Mouse (Mus musculus) MEL (cell line): ENCODE results near the gene Nubp2. TPM values are rescaled to one million over a fixed set of nuclear protein-coding genes. Genes with fewer than 3 reads are reported as not detected.

Experiments used
- DNase-seq: peaks from one replicate; pipeline ENCODE4 v3.0.0; 2011; ENCODE audit warnings: low read depth, low spot score
- H3K27ac ChIP-seq: 2 replicates; pipeline ENCODE4 v1.5.1; 2012; ENCODE audit warnings: low read depth, mild to moderate bottlenecking, control low read depth, low read length, moderate library complexity; ENCODE audit not compliant: control insufficient read depth
- H3K27me3 ChIP-seq, 2 experiments: fragments of 150-350 bp in 1 of 2; sonication (generic) in 1 of 2; 2 replicates each; pipeline ENCODE4 v1.6.1; 2012; ENCODE audit warnings: low read length in 2 of 2, mild to moderate bottlenecking in 2 of 2, improper control_type of control experiment in 1 of 2, moderate library complexity in 1 of 2; ENCODE audit not compliant: insufficient read depth in 2 of 2, control insufficient read depth in 1 of 2
- H3K36me3 ChIP-seq, 2 experiments: 2 replicates each; pipeline ENCODE4 v1.6.1; 2012 to 2014; ENCODE audit warnings: low read length in 2 of 2, improper control_type of control experiment in 1 of 2, inconsistent platforms in 1 of 2, mild to moderate bottlenecking in 1 of 2; ENCODE audit not compliant: insufficient read depth in 2 of 2, control insufficient read depth in 1 of 2
- H3K4me1 ChIP-seq, 2 experiments: fragments of 150-350 bp in 1 of 2; sonication (generic) in 1 of 2; 2 replicates each; pipeline ENCODE4 v1.6.1; 2012; ENCODE audit warnings: low read length in 2 of 2, improper control_type of control experiment in 1 of 2, mild to moderate bottlenecking in 1 of 2; ENCODE audit not compliant: insufficient read depth in 2 of 2, control insufficient read depth in 1 of 2
- H3K4me3 ChIP-seq, 2 experiments: fragments of 150-350 bp in 1 of 2; sonication (generic) in 1 of 2; 2 replicates each; pipeline ENCODE4 v1.5.1; 2012; ENCODE audit warnings: low read depth in 2 of 2, low read length in 2 of 2, mild to moderate bottlenecking in 2 of 2, moderate library complexity in 2 of 2, control low read depth in 1 of 2, improper control_type of control experiment in 1 of 2; ENCODE audit not compliant: control insufficient read depth in 1 of 2, insufficient read depth in 1 of 2
- H3K79me2 ChIP-seq: 2 replicates; pipeline ENCODE4 v1.6.1; 2012; ENCODE audit warnings: mild to moderate bottlenecking, low read length, moderate library complexity; ENCODE audit not compliant: control insufficient read depth, poor library complexity, insufficient read depth
- H3K9ac ChIP-seq: 2 replicates; pipeline ENCODE4 v1.6.1; 2012; ENCODE audit warnings: low read depth, mild to moderate bottlenecking, control low read depth, low read length, moderate library complexity; ENCODE audit not compliant: control insufficient read depth, poor library complexity, severe bottlenecking
- H3K9me3 ChIP-seq: fragments of 150-350 bp; sonication (generic); replicated peaks from 2 replicates; pipeline ENCODE4 v1.6.1; 2012; ENCODE audit warnings: mild to moderate bottlenecking, low read length, improper control_type of control experiment, moderate library complexity; ENCODE audit not compliant: insufficient read depth
- GABPA ChIP-seq: IDR thresholded peaks from 2 replicates; pipeline ENCODE4 v1.6.1; 2012; ENCODE audit warnings: low read depth, mild to moderate bottlenecking, inconsistent platforms, low read length, improper control_type of control experiment, moderate library complexity
- MEF2A ChIP-seq: IDR thresholded peaks from 2 replicates; pipeline ENCODE4 v1.6.1; 2014; ENCODE audit warnings: low read depth, mild to moderate bottlenecking, inconsistent platforms, low read length, improper control_type of control experiment; ENCODE audit not compliant: poor library complexity, insufficient replicate concordance, severe bottlenecking; ENCODE audit errors: extremely low read depth
- POLR2A ChIP-seq, 2 experiments: IDR thresholded peaks; 2 replicates each; pipeline ENCODE4 v1.6.1; 2011 to 2012; ENCODE audit warnings: low read length in 2 of 2, mild to moderate bottlenecking in 2 of 2, control low read depth in 1 of 2, improper control_type of control experiment in 1 of 2, low read depth in 1 of 2, moderate library complexity in 1 of 2; ENCODE audit not compliant: control insufficient read depth in 1 of 2, insufficient read depth in 1 of 2, poor library complexity in 1 of 2
- POLR2AphosphoS2 ChIP-seq: IDR thresholded peaks from 2 replicates; pipeline ENCODE4 v1.6.1; 2011; ENCODE audit warnings: low read length, improper control_type of control experiment
- POLR2AphosphoS5 ChIP-seq: IDR thresholded peaks from 2 replicates; pipeline ENCODE4 v1.6.1; 2012; ENCODE audit warnings: low read depth, borderline replicate concordance, mild to moderate bottlenecking, inconsistent platforms, low read length, moderate library complexity, mixed read lengths
- TCF12 ChIP-seq: IDR thresholded peaks from 2 replicates; pipeline ENCODE4 v1.6.1; 2014; ENCODE audit warnings: low read depth, mild to moderate bottlenecking, inconsistent platforms, low read length, improper control_type of control experiment, moderate library complexity
- polyA plus RNA-seq, 2 experiments: library from polyadenylated mRNA; stranded (reverse) in 1 of 2; unstranded in 1 of 2; fragments of >175 nt in 1 of 2; fragments of >200 nt in 1 of 2; gene quantifications; 2 replicates each; pipeline versions ENCODE4 v1.2.1 to v1.2.4; 2012; ENCODE audit warnings: low replicate concordance in 2 of 2, low read depth in 1 of 2; ENCODE audit not compliant: insufficient read length in 2 of 2, insufficient read depth in 1 of 2, missing spikeins in 1 of 2
- total RNA-seq: library from RNA; depleted of rRNA; stranded (reverse); fragments of 300-350 nt; gene quantifications from 2 replicates; pipeline ENCODE4 v1.2.3, GENCODE M21; 2012

Nubp2 gene
- total and polyA plus RNA-seq, 3 experiments, result 141 to 191 TPM; not detected in 1

DNA sequence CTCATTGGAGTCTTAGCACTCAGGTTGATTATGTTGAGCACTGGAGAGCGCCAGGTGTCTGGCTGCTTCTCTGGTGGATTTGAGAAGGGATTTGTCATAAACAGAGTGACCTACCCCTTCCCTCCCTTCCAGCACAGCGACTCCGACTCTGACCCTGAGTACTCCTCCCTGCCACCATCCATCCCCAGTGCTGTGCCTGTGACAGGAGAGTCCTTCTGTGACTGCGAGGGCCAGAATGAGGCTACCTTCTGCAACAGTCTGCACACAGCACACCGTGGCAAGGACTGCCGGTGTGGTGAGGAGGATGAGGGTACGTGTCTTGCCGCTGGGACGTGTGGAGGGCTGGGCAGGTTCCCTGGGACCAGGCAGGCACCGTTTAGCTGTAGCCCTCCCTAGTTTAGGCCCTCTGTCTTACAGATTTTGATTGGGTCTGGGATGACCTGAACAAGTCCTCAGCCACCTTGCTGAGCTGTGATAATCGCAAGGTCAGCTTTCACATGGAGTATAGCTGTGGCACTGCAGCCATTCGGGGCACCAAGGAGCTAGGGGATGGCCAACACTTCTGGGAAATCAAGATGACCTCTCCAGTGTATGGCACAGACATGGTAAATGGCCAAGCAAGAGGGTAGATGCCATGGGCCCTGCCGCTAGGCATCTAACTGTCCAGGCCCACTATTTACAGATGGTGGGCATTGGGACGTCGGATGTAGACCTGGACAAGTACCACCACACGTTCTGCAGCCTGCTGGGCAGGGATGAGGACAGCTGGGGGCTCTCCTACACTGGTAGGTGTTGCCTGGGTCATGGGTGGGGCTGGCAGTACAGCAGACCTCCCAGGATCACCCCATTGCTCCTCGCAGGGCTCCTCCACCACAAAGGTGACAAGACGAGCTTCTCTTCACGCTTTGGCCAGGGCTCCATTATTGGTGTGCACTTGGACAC lies 4.3 kb upstream of the Nubp2 start:
- Histone ChIP-seq H3K36me3 (peaks cover 0 to 5% of the 10 kb centered on the region in 2 experiments; a peak in 2 of 4 replicates), H3K9me3 (no peaks in the 10 kb centered on the region), H3K9ac (no peak overlapping the region), H3K4me3 (no peak overlapping the region), H3K27ac (no peak overlapping the region), H3K79me2 (peaks cover 38% of the 10 kb centered on the region), H3K4me1 (peaks cover 0 to 12% of the 10 kb centered on the region in 2 experiments; a peak in 2 of 4 replicates), H3K27me3 (no peaks in the 10 kb centered on the region)
- no peak; the same call in 1 of the 2 replicates for TF ChIP-seq POLR2AphosphoS2
- TF ChIP-seq TCF12, result no peak
- TF ChIP-seq POLR2AphosphoS5, result 0 out of 2 replicates have a peak, but pooled peaks have one; percentile 21
- DNase-seq, result no peak

GRCm38 (mm10) chr17:24888862-24889261 lies 2.7 kb upstream of the Nubp2 start:
- DNase-seq, result no peak
- Histone ChIP-seq H3K27me3 (no peaks in the 10 kb centered on the region), H3K79me2 (peaks cover 29% of the 10 kb centered on the region), H3K9me3 (no peaks in the 10 kb centered on the region), H3K27ac (no peak overlapping the region), H3K4me3 (no peak overlapping the region), H3K9ac (no peak overlapping the region), H3K4me1 (peaks cover 0 to 13% of the 10 kb centered on the region in 2 experiments; a peak in 2 of 4 replicates), H3K36me3 (peaks cover 0 to 3% of the 10 kb centered on the region in 2 experiments; a peak in 3 of 4 replicates)
- TF ChIP-seq POLR2AphosphoS2 (peak; percentile 55; the same call in 1 of the 2 replicates), POLR2A (IDR thresholded peaks at IDR 0.05; ENCODE audit: control insufficient read depth in 1 of 2, insufficient read depth in 1 of 2, low read depth in 1 of 2, low read length in 2 of 2, poor library complexity in 1 of 2) (0 out of 4 replicates have a peak, but pooled peaks of 1 of the 2 experiments have one; percentile 29), MEF2A (no peak)

- peak overlapping the region; percentile 84 to 93 for H3K4me3 ChIP-seq
- no peak overlapping the region for H3K27ac ChIP-seq
- no peaks in the 10 kb centered on the region for H3K9me3 ChIP-seq
- peak overlapping the region; percentile 89 for H3K9ac ChIP-seq
- peaks cover 0 to 2% of the 10 kb centered on the region in 2 experiments; a peak in 3 of 4 replicates for H3K36me3 ChIP-seq
- H3K27me3 ChIP-seq, result no peaks in the 10 kb centered on the region
- TF ChIP-seq POLR2A (IDR thresholded peaks at IDR 0.05; ENCODE audit: control insufficient read depth in 1 of 2, insufficient read depth in 1 of 2, low read depth in 1 of 2, low read length in 2 of 2, poor library complexity in 1 of 2) (peak in 1 of 2 experiments; percentile 8; a peak in 1 of 4 replicates), GABPA (no peak)
- peak; percentile 47 for DNase-seq
- peaks cover 22% of the 10 kb centered on the region for H3K79me2 ChIP-seq
- peaks cover 0 to 14% of the 10 kb centered on the region in 2 experiments; a peak in 1 of 4 replicates for H3K4me1 ChIP-seq
Measured at GRCm38 (mm10) chr17:24887291-24888080, 1.3 kb upstream of the Nubp2 start.
